Mouse (Mus musculus) kidney, adult 18-20 months (tissue): Measurements from ENCODE around the gene Tubgcp4.
"Not testable (repeated sequence)": the region's sequence is repeated elsewhere in the genome, so short reads cannot be mapped to it uniquely, and the experiment has no call there.

Source experiments
- DNase-seq: peaks from one replicate; pipeline ENCODE4 v3.0.0; 2021

Tubgcp4 gene

DNA sequence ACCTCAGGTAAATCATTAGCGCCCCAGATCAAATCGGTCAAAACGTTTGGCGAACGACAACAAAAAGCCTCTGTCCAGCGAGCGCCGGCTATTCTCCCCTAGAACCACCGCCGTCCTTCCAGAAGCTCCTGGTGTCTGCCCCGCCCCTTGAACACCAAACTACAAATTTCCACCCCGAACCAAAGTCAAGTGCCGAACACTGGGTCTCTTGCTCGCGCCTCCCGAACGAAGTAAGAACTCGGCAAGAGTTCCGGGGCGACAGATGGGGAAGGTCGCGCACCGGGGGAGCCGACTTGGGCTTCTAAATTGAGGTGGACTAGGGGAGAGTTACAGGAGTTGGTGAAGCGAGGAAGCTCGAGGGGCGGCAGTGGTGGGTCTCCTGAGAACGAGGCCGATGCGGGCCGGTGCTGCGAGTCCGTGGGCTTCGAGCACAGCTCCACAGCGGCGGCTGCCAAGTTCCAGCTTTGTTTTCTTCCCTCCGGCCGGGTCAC is at the start of gene Tubgcp4:
Tubgcp4 (plus strand) TSS at position 174 of the 491 bp plus-strand sequence.
- DNase-seq, result peak; percentile 79

DNA sequence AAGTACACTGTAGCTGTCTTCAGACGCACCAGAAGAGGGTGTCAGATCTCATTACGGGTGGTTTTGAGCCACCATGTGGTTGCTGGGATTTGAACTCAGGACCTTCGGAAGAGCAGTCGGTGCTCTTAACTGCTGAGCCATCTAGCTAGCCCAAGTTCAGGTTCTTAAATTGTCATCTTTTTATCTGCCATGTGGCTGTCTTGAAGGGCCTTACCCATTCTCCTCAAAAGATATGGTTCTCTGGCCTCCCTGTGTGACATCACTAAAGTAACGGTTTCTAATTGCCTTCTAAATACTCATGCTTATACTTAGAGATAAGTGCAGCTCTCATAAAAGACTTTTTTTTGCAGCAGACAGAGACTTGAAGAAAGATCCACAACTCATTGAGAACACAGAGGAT is 44.2 kb upstream of the Tubgcp4 start:
- DNase-seq, result not testable (repeated sequence)

DNA sequence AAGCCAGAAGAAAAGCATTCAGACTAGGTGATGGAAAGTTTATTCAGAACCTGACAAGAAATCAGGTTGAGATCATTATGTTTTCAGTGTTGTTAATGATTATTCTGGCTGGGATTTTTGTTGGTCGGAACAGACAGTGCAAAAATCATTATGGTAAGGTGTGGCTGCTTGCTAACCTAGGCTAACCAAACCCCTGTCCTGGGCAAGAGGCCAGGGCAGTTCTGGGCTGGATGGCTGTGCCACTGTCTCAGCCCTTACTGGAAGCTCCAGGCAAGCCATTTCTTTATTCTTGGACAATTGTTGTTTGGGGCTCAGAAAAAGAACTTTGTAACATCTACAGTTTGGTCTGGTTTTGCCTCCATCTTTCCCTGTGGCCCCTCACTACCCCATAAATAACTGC is 42.9 kb upstream of the Tubgcp4 start:
- DNase-seq, result peak; percentile 12

DNA sequence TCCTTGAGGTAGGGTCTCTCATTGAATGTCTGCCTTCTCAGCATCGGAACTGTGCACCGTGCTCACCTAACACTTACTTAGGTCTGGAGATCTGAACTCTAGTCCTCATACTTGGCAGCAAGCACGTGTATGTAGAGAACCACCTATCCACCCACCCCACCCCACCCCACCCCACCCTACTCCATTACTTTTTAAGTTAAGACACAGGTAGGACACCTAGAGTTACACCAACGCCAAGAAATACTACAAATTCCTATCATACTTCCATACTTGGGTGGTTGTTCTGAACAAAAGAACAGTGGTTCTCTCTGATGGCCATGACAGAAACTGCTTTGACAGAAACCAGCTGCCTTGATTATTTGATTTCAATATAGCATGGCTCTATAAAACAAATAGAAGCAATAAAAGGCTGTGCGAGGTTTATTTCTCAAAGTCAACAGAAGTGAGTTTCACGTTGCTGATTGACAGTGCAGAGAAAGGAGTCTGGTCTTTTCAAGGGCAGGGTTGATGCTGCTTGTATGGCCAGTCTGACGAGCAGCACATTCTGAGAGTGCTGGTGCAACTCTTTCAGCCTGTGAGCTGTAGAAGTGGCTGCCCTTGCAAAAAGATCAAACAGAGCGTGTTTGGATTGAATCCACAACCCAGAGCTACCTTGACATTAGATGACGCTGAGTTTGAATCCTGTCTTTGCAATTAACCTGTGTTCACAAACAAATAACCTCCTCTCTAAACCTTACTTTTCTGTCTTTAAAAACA is 41.4 kb upstream of the Tubgcp4 start:
- no peak for DNase-seq

DNA sequence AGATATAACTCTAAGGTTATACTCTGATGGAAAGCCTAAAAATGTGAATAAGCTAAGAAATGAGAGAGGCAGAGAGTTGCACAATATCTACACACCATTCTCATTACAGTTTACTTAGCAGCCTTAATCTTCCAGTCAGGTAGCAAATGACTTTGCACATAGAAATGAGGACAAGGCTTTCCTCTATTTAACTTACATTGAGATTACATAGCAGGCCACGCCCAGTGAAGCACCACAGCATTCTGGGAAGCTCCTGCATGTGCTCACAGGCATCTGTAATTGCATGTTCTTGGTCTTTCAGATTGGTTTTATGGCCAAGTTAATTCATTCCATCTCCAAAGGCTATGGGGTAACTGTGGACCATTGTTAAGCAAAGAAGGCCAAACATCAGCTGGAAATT is 37.6 kb upstream of the Tubgcp4 start:
- DNase-seq, result no peak

DNA sequence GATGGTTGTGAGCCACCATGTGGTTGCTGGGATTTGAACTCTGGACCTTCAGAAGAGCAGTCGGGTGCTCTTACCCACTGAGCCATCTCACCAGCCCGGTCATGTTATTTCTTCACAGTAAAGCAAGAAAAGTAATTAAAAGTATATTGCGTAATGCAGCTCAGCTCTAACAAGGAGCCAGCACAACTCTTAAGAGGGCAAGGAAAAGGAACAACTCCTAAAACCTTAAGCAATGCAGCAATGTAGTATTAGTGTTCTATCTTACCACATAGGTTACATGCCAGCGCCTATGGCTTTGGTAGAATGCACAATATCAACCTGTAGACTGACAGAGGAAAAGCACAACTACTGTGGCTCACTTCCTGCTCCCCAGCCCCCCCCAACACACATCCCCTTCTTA is 33.1 kb upstream of the Tubgcp4 start:
- no peak for DNase-seq

DNA sequence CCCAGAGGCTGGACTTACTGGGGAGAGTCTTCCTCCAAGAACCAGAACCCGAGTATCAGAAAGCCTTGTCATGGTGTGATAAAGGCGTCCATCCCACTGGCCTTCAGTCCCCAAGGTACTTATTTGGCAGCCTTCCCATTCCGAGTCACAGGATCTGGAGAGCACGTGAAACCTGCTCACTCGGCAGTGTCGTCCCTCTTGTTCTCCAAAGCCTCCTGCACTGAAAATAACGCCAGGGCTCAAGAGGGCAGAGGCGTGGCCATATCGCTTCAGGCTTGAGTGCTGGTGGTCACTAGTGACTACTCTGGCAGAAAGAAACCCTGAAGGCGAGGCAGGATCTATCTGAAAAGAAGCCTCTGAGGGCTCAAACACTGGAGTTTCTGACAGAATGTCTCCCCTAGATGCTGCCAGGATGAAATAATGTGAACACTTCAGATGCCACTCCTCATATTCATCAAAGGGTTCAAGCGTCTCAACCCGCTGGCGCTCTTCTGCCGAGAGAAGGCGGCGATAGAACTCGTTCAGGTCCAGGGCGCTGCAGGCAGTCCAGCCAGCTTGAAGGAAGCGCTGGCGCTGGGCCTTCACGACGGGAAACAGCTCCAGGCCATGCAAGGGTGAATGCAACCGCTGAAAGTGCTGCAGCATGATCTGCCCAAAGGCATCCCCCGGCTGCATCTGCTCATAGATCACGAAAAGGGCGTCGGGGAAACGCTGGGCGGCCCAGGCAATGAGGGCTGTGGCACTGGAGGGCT is 31.0 kb upstream of the Tubgcp4 start:
- peak; percentile 71 for DNase-seq

DNA sequence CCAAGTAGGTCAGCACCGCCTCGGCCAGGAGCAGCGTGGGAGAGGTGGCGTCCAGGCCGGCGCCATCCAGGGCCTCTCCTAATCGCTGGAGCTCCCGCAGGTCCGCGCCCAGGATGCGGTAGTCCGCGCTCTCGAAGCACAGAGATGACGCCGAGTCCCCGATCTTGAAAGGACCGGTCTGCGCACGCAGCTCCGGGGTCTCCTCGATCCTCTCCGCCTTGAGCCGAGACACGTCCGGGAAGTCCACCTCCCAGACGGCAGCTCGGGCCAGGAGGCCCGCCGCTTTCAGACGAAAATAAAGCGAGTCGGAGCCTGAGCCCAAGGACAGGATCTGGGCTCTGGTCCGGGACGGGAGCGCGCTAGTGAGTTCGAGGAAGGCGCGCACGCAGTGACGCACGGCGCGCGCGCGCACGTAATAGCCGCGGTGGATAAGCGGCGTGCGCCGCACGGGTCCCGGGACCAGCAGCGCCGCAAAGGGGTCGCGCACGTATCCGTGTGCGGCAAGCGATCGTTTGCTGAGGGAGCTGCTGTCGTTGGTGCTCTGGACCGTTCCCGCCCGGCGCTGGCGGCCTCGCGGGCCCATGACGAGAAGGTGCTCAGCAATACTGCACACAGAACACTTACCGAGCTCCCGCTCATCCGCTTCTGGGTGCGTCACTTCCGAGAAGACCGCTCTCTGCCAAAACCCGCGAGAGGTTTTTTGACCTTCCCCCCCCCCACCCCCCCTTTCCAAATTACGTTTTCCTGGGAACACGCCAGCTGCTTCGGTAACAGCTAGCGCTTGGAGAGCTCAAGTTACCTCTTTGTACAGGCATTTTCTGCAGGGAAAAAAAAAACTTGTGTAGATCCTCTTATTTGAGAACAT is 30.2 kb upstream of the Tubgcp4 start, which contains the start of the genes Adal and Lcmt2:
Adal (plus strand) TSS at position 411 of the 865 bp plus-strand sequence.
Lcmt2 (minus strand) TSS at position 636 of the 865 bp plus-strand sequence.
- DNase-seq, result peak; percentile 96

DNA sequence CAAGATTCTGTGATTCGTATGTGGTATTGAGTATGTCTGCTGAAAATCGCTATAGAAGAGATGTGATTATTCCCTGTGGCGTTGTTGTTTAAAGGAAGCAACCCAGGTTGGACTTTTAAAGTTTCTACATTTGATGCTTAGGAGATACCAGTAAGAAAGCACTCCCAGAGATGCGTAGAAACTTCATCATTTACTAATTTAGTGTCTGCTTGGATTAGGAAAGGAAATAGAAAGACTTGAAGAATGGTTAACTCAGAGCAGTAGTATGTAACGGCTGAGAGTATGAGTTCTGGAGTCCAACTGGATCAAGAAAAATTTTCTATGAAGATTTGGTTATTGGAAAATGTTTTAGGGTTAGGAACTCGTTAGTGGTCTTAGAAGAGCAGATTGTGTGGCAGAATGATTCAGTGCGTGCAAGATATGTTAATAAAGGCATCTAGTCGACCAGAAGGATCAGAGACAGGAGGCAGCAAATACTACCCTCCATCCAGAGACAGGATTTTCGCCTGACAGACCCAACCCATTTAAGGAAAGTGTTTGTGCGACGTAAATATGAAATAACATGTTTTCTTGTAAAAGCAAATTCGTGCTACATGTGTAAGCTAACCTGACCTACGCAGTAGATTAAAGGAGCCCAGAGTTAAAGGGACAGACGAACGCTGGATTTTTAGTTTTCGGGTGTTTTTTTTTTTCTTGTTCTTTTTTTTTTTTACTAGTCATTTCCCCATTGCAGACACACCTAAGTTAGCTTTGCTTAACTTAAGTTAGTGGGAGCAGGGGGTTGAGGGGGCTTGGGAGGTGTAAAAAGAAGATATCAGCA is 29.0 kb upstream of the Tubgcp4 start:
- no peak for DNase-seq

DNA sequence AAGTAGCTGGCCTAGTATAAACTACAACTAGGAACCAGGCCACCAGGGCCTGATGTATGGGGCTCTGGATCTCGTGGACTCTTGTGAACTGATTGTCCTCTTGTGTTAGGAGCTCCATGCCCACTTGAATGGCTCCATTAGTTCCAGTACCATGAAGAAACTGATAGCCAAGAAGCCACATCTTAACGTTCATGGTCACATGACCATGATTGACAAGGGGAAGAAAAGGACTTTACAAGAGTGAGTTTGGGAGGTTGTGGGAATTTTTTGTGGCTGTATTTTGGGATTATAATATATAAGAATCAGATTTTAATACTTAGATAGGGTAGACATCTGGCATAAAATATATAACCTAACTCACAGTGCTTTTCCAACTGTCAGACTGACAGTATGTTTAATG is 28.0 kb upstream of the Tubgcp4 start:
- DNase-seq, result no peak

DNA sequence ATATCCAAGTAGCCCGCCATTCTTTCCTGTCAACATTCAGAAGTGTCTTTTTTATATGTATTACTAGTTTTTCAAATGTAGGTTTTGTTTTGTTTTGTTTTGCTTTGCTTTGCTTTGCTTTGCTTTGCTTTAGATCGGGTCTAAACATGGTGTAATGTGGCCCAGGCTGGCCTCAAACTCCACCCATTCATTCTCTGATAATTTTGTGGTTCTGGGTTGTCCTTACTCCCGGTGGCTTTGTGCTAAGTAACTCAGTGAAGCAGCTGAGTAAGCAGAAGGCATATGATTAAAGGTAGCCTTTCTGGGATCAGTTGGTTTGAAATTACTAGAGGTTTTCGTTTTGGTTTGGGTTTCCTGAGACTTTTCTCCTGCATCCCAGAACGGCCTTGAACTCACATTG is 20.8 kb upstream of the Tubgcp4 start:
- no peak for DNase-seq

DNA sequence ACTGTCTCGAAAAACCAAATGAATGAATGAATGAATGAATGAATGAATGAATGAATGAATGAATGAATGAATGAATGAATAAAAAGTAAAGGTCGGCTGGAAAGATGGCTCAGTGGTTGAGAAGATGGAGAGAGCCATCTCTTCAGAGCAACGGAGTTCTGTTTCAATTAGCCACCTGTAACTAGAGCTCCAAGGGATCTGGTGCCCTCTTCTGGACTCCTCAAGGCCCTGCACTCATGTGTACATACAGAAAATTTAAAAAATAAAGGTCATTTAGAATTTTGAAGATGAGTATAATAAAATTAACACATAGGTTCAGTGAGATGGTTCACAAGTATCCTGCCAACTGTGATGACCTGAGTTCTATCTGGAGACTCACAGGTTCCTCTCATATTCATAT is 17.4 kb upstream of the Tubgcp4 start:
- no peak for DNase-seq

DNA sequence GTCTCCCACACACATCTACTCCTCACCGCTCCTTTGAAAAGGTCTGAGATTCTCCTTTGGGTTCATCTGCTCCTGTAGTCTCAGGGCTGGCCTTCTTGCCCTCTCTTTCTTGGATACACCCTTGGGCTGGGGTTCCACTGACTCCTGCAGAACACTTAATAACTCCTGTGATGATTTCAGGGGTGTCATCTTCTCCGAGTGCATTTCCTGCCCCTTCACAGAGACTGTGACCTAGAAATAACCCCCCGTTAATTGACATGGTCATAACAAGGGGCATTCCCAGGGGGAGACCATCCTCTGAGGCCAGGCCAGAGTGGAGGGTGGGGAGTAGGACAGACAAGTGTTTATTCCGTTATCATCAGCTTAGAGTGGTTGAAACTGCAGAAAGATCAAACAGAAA is 1.3 kb upstream of the Tubgcp4 start:
- DNase-seq, result no peak

DNA sequence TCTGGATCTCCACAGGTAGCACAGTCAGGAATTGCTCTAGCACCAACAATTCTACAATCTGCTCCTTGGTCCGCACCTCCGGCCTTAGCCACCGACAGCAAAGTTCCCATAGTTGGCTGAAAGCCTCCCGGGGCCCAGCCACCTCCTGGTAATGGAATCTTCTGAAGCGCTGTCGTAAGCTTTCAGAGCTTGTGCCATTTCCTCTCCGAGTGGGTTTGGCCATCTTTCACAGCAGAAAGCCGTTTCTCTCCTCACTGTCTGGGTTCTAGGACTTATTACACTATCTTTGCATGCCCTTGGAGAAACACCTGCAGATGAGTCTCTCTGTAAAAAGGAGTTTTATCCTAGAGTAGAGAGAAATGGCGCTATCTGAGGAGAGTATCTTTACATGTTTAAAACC is 552 bp upstream of the Tubgcp4 start:
- DNase-seq, result peak; percentile 52

DNA sequence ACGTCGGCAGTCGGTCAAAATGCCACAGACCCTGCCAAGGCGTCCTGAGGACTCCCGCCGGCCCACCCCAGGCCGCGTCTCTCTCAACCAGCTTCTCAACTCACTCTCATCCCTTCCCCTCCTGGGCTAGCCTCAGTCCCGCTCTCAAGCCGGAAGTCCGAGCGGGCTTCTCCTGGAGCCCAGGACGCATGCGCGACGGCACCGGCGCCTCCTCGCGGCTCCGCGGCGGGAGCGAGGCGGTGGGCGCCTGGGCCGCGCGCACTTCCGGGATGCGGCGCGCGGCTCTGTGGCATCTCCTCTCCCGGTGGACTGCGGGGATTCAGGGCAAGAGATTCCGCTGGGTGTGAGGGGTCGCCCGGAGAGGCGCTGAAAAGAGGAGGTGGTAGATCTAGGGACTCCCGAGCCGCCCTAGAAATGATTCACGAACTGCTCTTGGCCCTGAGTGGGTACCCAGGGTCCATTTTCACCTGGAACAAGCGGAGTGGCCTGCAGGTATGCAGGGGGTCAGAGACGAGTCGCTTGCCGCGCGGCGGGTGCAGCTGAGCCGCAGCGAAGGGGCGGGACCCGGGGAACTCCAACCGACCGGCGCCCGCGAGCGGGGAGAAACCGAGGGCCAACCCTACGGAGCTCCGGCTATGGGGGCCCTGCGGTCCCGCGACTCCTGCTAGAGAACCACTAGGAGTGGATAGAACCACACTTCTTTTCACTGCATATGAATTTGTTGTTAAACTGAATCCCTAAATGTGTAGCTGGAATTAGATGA is 707 bp downstream of the Tubgcp4 start, which contains the start of gene Zscan29:
Zscan29 (minus strand) TSS at position 146 of the 763 bp plus-strand sequence.
- peak; percentile 90 for DNase-seq

DNA sequence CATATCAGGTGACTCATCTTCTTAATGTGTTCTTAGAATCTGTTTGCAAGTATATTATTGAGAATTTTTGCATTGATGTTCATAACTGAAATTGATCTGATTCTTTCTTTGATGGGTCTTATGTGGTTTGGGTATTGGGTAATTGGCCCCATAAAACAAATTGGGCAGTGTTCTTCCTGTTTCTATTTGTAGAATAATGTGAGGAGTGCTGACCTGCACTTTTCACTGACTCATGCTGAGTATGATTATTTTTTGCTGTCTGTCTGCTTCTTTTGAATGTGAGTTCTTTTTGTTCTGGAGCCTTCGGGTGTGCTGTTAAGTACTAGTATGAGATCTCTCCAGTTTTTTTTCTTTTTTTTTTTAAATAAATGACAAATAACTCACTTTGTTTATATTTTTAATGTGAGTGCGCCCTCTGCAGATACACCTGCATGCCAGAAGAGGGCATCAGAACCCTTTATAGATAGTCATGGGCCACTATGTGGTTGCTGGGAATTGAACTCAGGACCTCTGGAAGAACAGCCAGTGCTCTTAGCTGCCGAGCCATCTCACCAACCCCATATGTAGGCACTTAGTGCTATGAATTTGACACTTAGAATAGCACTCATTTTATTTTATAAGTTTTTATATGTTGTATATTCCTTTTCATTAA is 8.5 kb downstream of the Tubgcp4 start:
- DNase-seq, result no peak

DNA sequence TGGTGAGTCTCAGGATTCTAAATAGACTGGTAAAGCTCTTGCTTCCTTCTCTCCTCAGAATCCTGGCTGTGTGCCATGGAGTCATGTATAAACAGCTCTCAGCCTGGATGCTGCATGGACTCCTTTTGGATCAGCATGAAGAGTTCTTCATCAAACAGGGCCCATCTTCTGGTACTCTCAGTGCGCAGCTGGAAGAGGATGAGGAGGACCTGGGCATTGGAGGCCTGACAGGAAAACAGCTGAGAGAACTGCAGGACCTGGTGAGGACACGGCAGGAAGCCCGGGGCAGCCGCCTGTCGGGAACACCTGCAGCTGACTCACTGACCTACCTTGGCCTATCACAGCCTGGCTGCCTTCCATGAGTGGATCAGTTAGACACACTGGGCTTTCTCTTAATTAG is 13.0 kb downstream of the Tubgcp4 start:
- no peak for DNase-seq

DNA sequence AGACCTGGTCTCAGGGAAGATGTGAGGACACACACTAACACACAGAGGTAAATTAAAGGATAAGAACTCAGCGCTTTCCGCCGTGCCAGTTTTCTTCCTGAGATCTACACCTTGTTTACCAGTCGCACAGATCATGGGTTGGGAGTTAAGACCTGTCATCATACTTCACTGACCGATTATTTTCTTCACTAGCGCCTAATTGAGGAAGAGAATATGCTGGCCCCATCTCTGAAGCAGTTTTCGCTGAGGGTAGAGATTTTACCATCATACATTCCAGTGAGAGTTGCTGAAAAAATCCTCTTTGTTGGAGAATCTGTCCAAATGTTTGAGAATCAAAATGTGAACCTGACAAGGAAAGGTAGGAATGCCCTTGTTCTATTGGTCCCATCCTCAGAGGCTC is 13.7 kb downstream of the Tubgcp4 start:
- no peak for DNase-seq

DNA sequence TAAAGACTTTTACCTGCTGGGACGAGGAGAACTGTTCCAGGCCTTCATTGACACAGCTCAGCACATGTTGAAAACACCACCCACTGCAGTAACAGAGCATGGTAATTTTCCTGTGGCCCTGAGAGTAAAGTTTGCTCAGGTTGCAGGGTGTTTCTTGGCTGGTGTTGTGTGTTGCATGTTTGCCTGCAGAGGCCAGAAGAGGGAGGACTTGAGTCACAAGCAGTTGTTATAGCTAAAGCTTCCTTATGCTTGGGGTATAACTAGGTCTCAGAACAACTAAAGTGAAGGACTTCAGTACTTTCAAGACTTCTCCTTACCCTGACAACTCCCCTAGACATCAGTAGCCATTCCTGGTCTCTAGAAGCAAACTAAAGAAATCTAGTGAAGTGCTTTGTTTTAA is 18.1 kb downstream of the Tubgcp4 start:
- DNase-seq, result no peak

DNA sequence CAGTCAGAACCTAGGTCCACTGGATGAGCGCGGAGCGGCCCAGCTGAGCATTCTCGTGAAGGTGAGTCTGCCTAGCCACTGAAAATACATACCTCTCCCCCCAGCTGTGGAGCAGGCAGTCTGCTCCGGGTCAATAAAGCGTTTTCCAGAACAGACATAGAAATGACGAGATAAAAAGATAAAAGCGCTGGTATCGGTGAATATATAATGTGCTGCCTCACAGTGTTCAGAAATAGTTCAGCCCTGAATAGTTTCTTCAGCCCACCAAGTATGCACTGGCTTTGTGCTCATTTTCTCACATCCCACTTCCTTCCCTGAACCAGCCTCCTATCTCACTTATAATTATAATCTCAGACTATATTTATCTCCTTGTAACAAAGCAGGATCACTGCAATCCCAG is 25.0 kb downstream of the Tubgcp4 start:
- DNase-seq, result no peak

DNA sequence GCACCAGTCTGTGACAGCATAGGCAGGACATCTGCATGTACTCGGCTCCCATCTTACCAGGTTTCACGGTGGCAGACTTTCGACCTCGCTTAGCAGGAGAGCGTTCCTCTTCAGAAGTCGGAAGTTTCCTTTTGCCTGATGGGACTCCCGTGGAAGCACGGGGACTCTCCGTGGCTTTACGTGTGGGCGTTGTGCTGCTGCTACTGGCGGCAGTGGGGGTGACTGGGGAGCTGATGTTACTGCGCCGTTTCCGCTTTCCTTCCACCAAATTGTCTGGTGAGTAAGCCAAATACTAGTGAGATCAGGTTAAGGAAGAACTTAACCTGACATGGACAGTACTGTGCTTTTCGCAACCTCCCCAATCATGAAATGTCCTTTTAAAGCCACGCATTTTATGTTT is 33.8 kb downstream of the Tubgcp4 start:
- DNase-seq, result no peak
